Mouse (Mus musculus) lung, embryonic 14.5 days (tissue): ENCODE data around the gene Ppia. TPM values are rescaled to one million over a fixed set of nuclear protein-coding genes. Genes with fewer than 3 reads are reported as not detected.

Source experiments
- ATAC-seq: fragments of 200-750 bp; cut with Nextera tagmentation; 2 replicates; pipeline ENCODE4 v1.8.0; 2017; ENCODE audit warnings: mild to moderate bottlenecking, moderate TSS enrichment, moderate library complexity; ENCODE audit not compliant: insufficient read depth
- DNase-seq: peaks from one replicate; pipeline ENCODE4 v3.0.0-alpha.2; 2015
- H3K27ac ChIP-seq: fragments of 300-500 bp; sonication (generic); 2 replicates; pipeline ENCODE4 v1.5.1; 2014; ENCODE audit warnings: low read depth, mild to moderate bottlenecking, moderate library complexity
- H3K27me3 ChIP-seq: fragments of 300-500 bp; sonication (generic); 2 replicates; pipeline ENCODE4 v1.6.1; 2014; ENCODE audit warnings: low read length, control low read depth; ENCODE audit not compliant: insufficient read depth
- H3K36me3 ChIP-seq: fragments of 300-500 bp; sonication (generic); 2 replicates; pipeline ENCODE4 v1.6.1; 2014; ENCODE audit warnings: control low read depth; ENCODE audit not compliant: insufficient read depth
- H3K4me1 ChIP-seq: fragments of 300-500 bp; sonication (generic); 2 replicates; pipeline ENCODE4 v1.6.1; 2014; ENCODE audit warnings: antibody characterized with exemption, control low read depth; ENCODE audit not compliant: insufficient read depth
- H3K4me2 ChIP-seq: fragments of 300-500 bp; sonication (generic); 2 replicates; pipeline ENCODE4 v1.6.1; 2014; ENCODE audit warnings: mild to moderate bottlenecking
- H3K4me3 ChIP-seq: fragments of 300-500 bp; sonication (generic); 2 replicates; pipeline ENCODE4 v1.5.1; 2014; ENCODE audit warnings: low read depth, low read length
- H3K9ac ChIP-seq: fragments of 300-500 bp; sonication (generic); 2 replicates; pipeline ENCODE4 v1.6.1; 2014
- H3K9me3 ChIP-seq: fragments of 300-500 bp; sonication (generic); 2 replicates; pipeline ENCODE4 v1.6.1; 2016; ENCODE audit warnings: low read depth, low read length, control low read depth
- CTCF ChIP-seq: IDR thresholded peaks from 2 replicates; pipeline ENCODE4 v1.5.1; 2016; ENCODE audit warnings: antibody characterized with exemption, low read depth
- WGBS: fragments of 180-500 bp; shearing (Covaris S2); extraction: QIAGEN DNeasy Blood & Tissue Kit; methylation state at CpG from one replicate; pipeline ENCODE4 v1.1.7; 2014; 5-methylcytosine and 5-hydroxymethylcytosine counted together
- polyA plus RNA-seq: library from polyadenylated mRNA; unstranded; fragments of >200 nt; fragmentation: Nextera tagmentation; extraction: Ambion mirVana; gene quantifications from 2 replicates; pipeline ENCODE4 v1.2.1, GENCODE M21; 2014

The Ppia gene
- polyA plus RNA-seq, 1 experiment from 2014 or later: 6,177 TPM

- Histone ChIP-seq H3K9me3 (no peaks in the 10 kb centered on the region), H3K4me2 (no peak overlapping the region), H3K4me3 (no peak overlapping the region), H3K36me3 (peaks cover 63% of the 10 kb centered on the region), H3K27me3 (no peaks in the 10 kb centered on the region), H3K9ac (no peak overlapping the region), H3K27ac (no peak overlapping the region), H3K4me1 (no peaks in the 10 kb centered on the region)
- no peak for ATAC-seq
- no peak for TF ChIP-seq CTCF
- DNase-seq: no peak
- 66% methylated on average over 2 of the region's 2 CpGs for WGBS
Measured at GRCm38 (mm10) chr11:6420722-6421350, 5.6 kb downstream of the Ppia start.

GRCm38 (mm10) chr11:6430186-6430585, 14.9 kb downstream of the Ppia start:
- Histone ChIP-seq H3K27ac (no peak overlapping the region), H3K4me3 (no peak overlapping the region), H3K27me3 (no peaks in the 10 kb centered on the region), H3K4me1 (no peaks in the 10 kb centered on the region), H3K4me2 (no peak overlapping the region), H3K9ac (no peak overlapping the region), H3K36me3 (peaks cover 96% of the 10 kb centered on the region), H3K9me3 (no peaks in the 10 kb centered on the region)
- ATAC-seq (no peak), DNase-seq (no peak)
- WGBS: 91% methylated on average over 7 of the region's 7 CpGs
- no peak for TF ChIP-seq CTCF

GRCm38 (mm10) chr11:6436442-6436841, 21.2 kb downstream of the Ppia start:
- no peaks in the 10 kb centered on the region for H3K9me3 ChIP-seq
- TF ChIP-seq CTCF: peak; percentile 70
- no peak overlapping the region for H3K4me2 ChIP-seq
- 67% methylated on average over 8 of the region's 8 CpGs for WGBS
- H3K4me3 ChIP-seq: no peak overlapping the region
- no peak overlapping the region for H3K27ac ChIP-seq
- no peaks in the 10 kb centered on the region for H3K4me1 ChIP-seq
- DNase-seq (peak; percentile 40), ATAC-seq (no peak)
- H3K36me3 ChIP-seq: peaks cover 76% of the 10 kb centered on the region
- H3K9ac ChIP-seq: no peak overlapping the region
- H3K27me3 ChIP-seq: no peaks in the 10 kb centered on the region

GRCm38 (mm10) chr11:6437667-6438066, 22.4 kb downstream of the Ppia start:
- ATAC-seq (no peak), DNase-seq (no peak)
- H3K4me1 ChIP-seq: no peaks in the 10 kb centered on the region
- H3K4me2 ChIP-seq: no peak overlapping the region
- no peak for TF ChIP-seq CTCF
- no peaks in the 10 kb centered on the region for H3K27me3 ChIP-seq
- H3K9ac ChIP-seq: no peak overlapping the region
- H3K27ac ChIP-seq: no peak overlapping the region
- H3K36me3 ChIP-seq: peaks cover 64% of the 10 kb centered on the region
- 93% methylated on average over 2 of the region's 2 CpGs for WGBS
- no peaks in the 10 kb centered on the region for H3K9me3 ChIP-seq
- H3K4me3 ChIP-seq: no peak overlapping the region

GRCm38 (mm10) chr11:6440171-6440570, 24.9 kb downstream of the Ppia start:
- TF ChIP-seq CTCF: no peak
- no peaks in the 10 kb centered on the region for H3K9me3 ChIP-seq
- no peak overlapping the region for H3K9ac ChIP-seq
- no peak overlapping the region for H3K4me2 ChIP-seq
- peaks cover 39% of the 10 kb centered on the region for H3K36me3 ChIP-seq
- whole genome bisulfite sequencing: 91% methylated on average over 4 of the region's 4 CpGs
- DNase-seq (no peak), ATAC-seq (no peak)
- no peak overlapping the region for H3K4me3 ChIP-seq
- no peak overlapping the region for H3K27ac ChIP-seq
- no peaks in the 10 kb centered on the region for H3K27me3 ChIP-seq
- no peaks in the 10 kb centered on the region for H3K4me1 ChIP-seq

- no peak overlapping the region for H3K27ac ChIP-seq
- no peak overlapping the region for H3K9ac ChIP-seq
- H3K27me3 ChIP-seq: no peaks in the 10 kb centered on the region
- H3K4me1 ChIP-seq: no peaks in the 10 kb centered on the region
- ATAC-seq (no peak), DNase-seq (no peak)
- TF ChIP-seq CTCF: no peak
- peak overlapping the region; percentile 67 for H3K4me2 ChIP-seq
- no peaks in the 10 kb centered on the region for H3K9me3 ChIP-seq
- peaks cover 19% of the 10 kb centered on the region for H3K36me3 ChIP-seq
- 95% methylated on average over 4 of the region's 4 CpGs for WGBS
- H3K4me3 ChIP-seq: no peak overlapping the region
Measured at GRCm38 (mm10) chr11:6442566-6442965, 27.3 kb downstream of the Ppia start.

- peak overlapping the region; percentile 84 for H3K9ac ChIP-seq
- H3K27me3 ChIP-seq: no peaks in the 10 kb centered on the region
- H3K4me1 ChIP-seq: no peaks in the 10 kb centered on the region
- no peak for DNase-seq
- peaks cover 14% of the 10 kb centered on the region for H3K36me3 ChIP-seq
- peak overlapping the region; percentile 96 for H3K27ac ChIP-seq
- no peaks in the 10 kb centered on the region for H3K9me3 ChIP-seq
- no peak for ATAC-seq
- 48% methylated on average over 4 of the region's 4 CpGs for WGBS
- H3K4me3 ChIP-seq: peak overlapping the region; percentile 77
- TF ChIP-seq CTCF: no peak
- H3K4me2 ChIP-seq: peak overlapping the region; percentile 67
Measured at GRCm38 (mm10) chr11:6443102-6443501, 27.9 kb downstream of the Ppia start.
